Mouse (Mus musculus): ENCODE data around the gene Psme3. TPM values are rescaled to one million over a fixed set of nuclear protein-coding genes. Genes with fewer than 3 reads are reported as not detected.

The Psme3 gene
- polyA plus RNA-seq, 1 experiment, result 89.9 TPM

GRCm38 (mm10) chr11:101349216-101349615 lies 33.2 kb downstream of the Psme3 start:
- Histone ChIP-seq H3ac (ENCODE audit: control insufficient read depth, insufficient read length, low read depth) (no peak overlapping the region), H3K79me3 (ENCODE audit: low read depth) (no peaks in the 10 kb centered on the region), H3K79me2 (ENCODE audit: control insufficient read depth, insufficient read depth) (no peaks in the 10 kb centered on the region), H3K4me3 (ENCODE audit: insufficient read depth, poor library complexity, severe bottlenecking) (no peak overlapping the region), H3K36me3 (ENCODE audit: control insufficient read depth, insufficient read depth) (no peaks in the 10 kb centered on the region), H3K27me3 (ENCODE audit: control insufficient read depth, insufficient read depth, insufficient read length) (peaks cover 10% of the 10 kb centered on the region)
- TF ChIP-seq MAX (IDR thresholded peaks at IDR 0.05) (no peak), USF1 (IDR thresholded peaks at IDR 0.05; ENCODE audit: low read depth) (no peak), MYOD1 (IDR thresholded peaks at IDR 0.05; ENCODE audit: control insufficient read depth, insufficient read length, low read depth) (no peak), FOSL1 (IDR thresholded peaks at IDR 0.05; ENCODE audit: insufficient read depth, low read length, poor library complexity, severe bottlenecking) (no peak), CEBPB (IDR thresholded peaks at IDR 0.05; ENCODE audit: low read depth) (no peak), MYOG (IDR thresholded peaks at IDR 0.05; ENCODE audit: control insufficient read depth, extremely low read depth, insufficient read length) (no peak), CTCF (IDR thresholded peaks at IDR 0.05; ENCODE audit: control insufficient read depth, insufficient read depth, insufficient read length) (no peak)

DNA sequence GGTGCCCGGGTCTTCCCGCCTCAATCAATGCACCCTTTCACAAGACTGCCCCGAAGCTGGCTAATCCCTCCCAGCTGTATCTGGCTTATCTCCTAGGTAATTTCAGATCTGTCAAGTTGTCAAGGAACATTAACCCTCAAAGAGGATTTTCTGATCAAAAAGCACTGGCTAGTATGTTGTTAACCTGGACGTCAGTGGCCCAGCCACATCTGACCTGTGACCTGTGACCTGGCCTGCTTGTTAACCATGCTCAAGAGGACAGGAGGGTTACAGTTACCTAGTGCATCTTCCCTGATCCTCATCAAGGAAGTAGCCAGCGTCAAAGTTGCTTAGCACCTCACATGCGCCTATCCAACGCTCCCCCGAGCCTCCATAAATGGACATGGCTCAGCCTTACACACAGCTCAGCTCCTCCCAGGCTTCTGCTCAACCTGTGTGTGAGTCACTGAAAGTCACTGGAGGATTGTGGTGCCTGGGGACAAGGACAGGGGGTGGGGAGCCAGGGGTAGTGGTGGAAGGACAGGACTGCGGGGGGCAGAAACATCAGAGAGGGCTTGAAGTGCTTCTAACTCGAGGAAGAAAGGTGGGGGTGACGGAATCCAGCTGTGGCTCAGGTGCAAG lies 35.2 kb downstream of the Psme3 start:
- Histone ChIP-seq H3K79me3 (ENCODE audit: low read depth) (no peaks in the 10 kb centered on the region), H3K36me3 (ENCODE audit: control insufficient read depth, insufficient read depth) (no peaks in the 10 kb centered on the region), H3K27me3 (ENCODE audit: control insufficient read depth, insufficient read depth, insufficient read length) (peaks cover 13% of the 10 kb centered on the region), H3K4me3 (ENCODE audit: insufficient read depth, poor library complexity, severe bottlenecking) (no peak overlapping the region), H3K79me2 (ENCODE audit: control insufficient read depth, insufficient read depth) (no peaks in the 10 kb centered on the region), H3ac (ENCODE audit: control insufficient read depth, insufficient read length, low read depth) (no peak overlapping the region)
- no peak for TF ChIP-seq CTCF (IDR thresholded peaks at IDR 0.05; ENCODE audit: control insufficient read depth, insufficient read depth, insufficient read length)
- TF ChIP-seq FOSL1 (IDR thresholded peaks at IDR 0.05; ENCODE audit: insufficient read depth, low read length, poor library complexity, severe bottlenecking), result no peak
- TF ChIP-seq CEBPB (IDR thresholded peaks at IDR 0.05; ENCODE audit: low read depth), result no peak
- TF ChIP-seq MAX (IDR thresholded peaks at IDR 0.05), result no peak
- no peak for TF ChIP-seq MYOG (IDR thresholded peaks at IDR 0.05; ENCODE audit: control insufficient read depth, extremely low read depth, insufficient read length)
- no peak for TF ChIP-seq MYOD1 (IDR thresholded peaks at IDR 0.05; ENCODE audit: control insufficient read depth, insufficient read length, low read depth)
- no peak for TF ChIP-seq USF1 (IDR thresholded peaks at IDR 0.05; ENCODE audit: low read depth)

DNA sequence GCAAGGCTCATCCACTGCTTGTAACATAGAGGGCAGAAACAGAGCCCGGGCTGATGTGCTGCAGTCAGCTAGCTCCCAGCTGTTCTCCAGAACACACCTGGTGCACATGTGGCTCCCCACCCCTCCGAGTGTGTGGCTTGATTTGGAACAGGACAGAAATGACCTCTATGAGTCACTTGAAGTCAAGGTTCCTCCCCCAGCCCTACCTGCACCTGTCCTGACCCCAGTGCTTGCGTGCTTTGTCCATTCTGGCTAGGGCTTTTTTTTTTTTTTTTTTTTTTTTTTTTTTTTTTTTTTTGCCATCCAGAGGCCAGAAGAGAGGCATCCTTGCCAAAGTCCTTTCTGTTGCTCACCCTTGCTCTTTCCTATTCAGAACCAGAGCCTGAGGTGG lies 35.7 kb downstream of the Psme3 start:
- TF ChIP-seq FOSL1 (IDR thresholded peaks at IDR 0.05; ENCODE audit: insufficient read depth, low read length, poor library complexity, severe bottlenecking), result no peak
- no peak for TF ChIP-seq MAX (IDR thresholded peaks at IDR 0.05)
- TF ChIP-seq USF1 (IDR thresholded peaks at IDR 0.05; ENCODE audit: low read depth), result no peak
- no peak for TF ChIP-seq CEBPB (IDR thresholded peaks at IDR 0.05; ENCODE audit: low read depth)
- TF ChIP-seq MYOD1 (IDR thresholded peaks at IDR 0.05; ENCODE audit: control insufficient read depth, insufficient read length, low read depth), result no peak
- TF ChIP-seq MYOG (IDR thresholded peaks at IDR 0.05; ENCODE audit: control insufficient read depth, extremely low read depth, insufficient read length), result no peak
- no peak for TF ChIP-seq CTCF (IDR thresholded peaks at IDR 0.05; ENCODE audit: control insufficient read depth, insufficient read depth, insufficient read length)
- Histone ChIP-seq H3ac (ENCODE audit: control insufficient read depth, insufficient read length, low read depth) (no peak overlapping the region), H3K4me3 (ENCODE audit: insufficient read depth, poor library complexity, severe bottlenecking) (no peak overlapping the region), H3K79me3 (ENCODE audit: low read depth) (no peaks in the 10 kb centered on the region), H3K27me3 (ENCODE audit: control insufficient read depth, insufficient read depth, insufficient read length) (peaks cover 13% of the 10 kb centered on the region), H3K79me2 (ENCODE audit: control insufficient read depth, insufficient read depth) (no peaks in the 10 kb centered on the region), H3K36me3 (ENCODE audit: control insufficient read depth, insufficient read depth) (no peaks in the 10 kb centered on the region)

DNA sequence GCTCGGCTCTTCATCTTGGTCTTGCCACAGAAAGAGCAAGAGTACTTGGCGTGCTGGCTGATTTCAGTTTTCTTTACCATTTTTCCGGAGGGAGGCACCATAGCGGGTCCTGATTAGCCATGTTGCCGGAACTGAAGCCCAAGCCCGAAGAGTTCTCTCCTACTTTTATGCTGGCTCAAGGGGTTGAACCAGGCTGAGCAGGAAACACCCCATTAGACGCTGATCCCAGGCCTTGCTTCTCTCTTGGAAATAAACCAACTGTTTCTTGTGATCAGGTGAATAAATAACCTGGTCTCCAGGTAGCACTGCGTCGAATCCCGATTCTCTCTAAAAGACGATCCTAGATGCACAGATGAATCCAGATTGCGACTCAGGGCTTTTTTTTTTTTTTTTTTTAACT lies 37.4 kb downstream of the Psme3 start:
- Histone ChIP-seq H3ac (ENCODE audit: control insufficient read depth, insufficient read length, low read depth) (no peak overlapping the region), H3K79me2 (ENCODE audit: control insufficient read depth, insufficient read depth) (no peaks in the 10 kb centered on the region), H3K4me3 (ENCODE audit: insufficient read depth, poor library complexity, severe bottlenecking) (no peak overlapping the region), H3K36me3 (ENCODE audit: control insufficient read depth, insufficient read depth) (no peaks in the 10 kb centered on the region), H3K27me3 (ENCODE audit: control insufficient read depth, insufficient read depth, insufficient read length) (peaks cover 13% of the 10 kb centered on the region), H3K79me3 (ENCODE audit: low read depth) (no peaks in the 10 kb centered on the region)
- TF ChIP-seq CTCF (IDR thresholded peaks at IDR 0.05; ENCODE audit: control insufficient read depth, insufficient read depth, insufficient read length) (no peak), CEBPB (IDR thresholded peaks at IDR 0.05; ENCODE audit: low read depth) (no peak), FOSL1 (IDR thresholded peaks at IDR 0.05; ENCODE audit: insufficient read depth, low read length, poor library complexity, severe bottlenecking) (no peak), MYOD1 (IDR thresholded peaks at IDR 0.05; ENCODE audit: control insufficient read depth, insufficient read length, low read depth) (no peak), MYOG (IDR thresholded peaks at IDR 0.05; ENCODE audit: control insufficient read depth, extremely low read depth, insufficient read length) (no peak), MAX (IDR thresholded peaks at IDR 0.05) (no peak)

GRCm38 (mm10) chr11:101354438-101355010 lies 38.5 kb downstream of the Psme3 start:
- no peaks in the 10 kb centered on the region for H3K36me3 ChIP-seq (ENCODE audit: control insufficient read depth, insufficient read depth)
- TF ChIP-seq CTCF (IDR thresholded peaks at IDR 0.05; ENCODE audit: control insufficient read depth, insufficient read depth, insufficient read length) (no peak), FOSL1 (IDR thresholded peaks at IDR 0.05; ENCODE audit: insufficient read depth, low read length, poor library complexity, severe bottlenecking) (no peak), MAX (IDR thresholded peaks at IDR 0.05) (no peak), CEBPB (IDR thresholded peaks at IDR 0.05; ENCODE audit: low read depth) (no peak)
- H3K79me3 ChIP-seq (ENCODE audit: low read depth), result no peaks in the 10 kb centered on the region
- H3K4me3 ChIP-seq (ENCODE audit: insufficient read depth, poor library complexity, severe bottlenecking), result no peak overlapping the region
- no peaks in the 10 kb centered on the region for H3K79me2 ChIP-seq (ENCODE audit: control insufficient read depth, insufficient read depth)
- peaks cover 13% of the 10 kb centered on the region for H3K27me3 ChIP-seq (ENCODE audit: control insufficient read depth, insufficient read depth, insufficient read length)
- no peak overlapping the region for H3ac ChIP-seq (ENCODE audit: control insufficient read depth, insufficient read length, low read depth)

All from C2C12 (cell line).